Mouse (Mus musculus) CD4-positive naive resting alpha-beta T cell, adult 57 days (primary cell): Measurements from ENCODE around the gene 4933415A04Rik. TPM values are rescaled to one million over a fixed set of nuclear protein-coding genes. Genes with fewer than 3 reads are reported as not detected.

Source experiments
- total RNA-seq: library from RNA; stranded (reverse); gene quantifications from one replicate; pipeline ENCODE4 v1.2.4, GENCODE M21; 2023

The 4933415A04Rik gene
- total RNA-seq: 0.38 TPM

GRCm38 (mm10) chr11:43586324-43587090 lies at the start of gene 4933415A04Rik:
Gene 4933415A04Rik, plus strand, starts transcription at chr11:43587040.

GRCm38 (mm10) chr11:43601440-43601839 lies 14.6 kb downstream of the 4933415A04Rik start, which contains the start of gene Fabp6:
Gene Fabp6, minus strand, starts transcription at chr11:43601540.

Other genes starting within 250 kb of the 4933415A04Rik start
- 60.2 TPM for gene Pttg1, start 160.8 kb upstream of the 4933415A04Rik start, total RNA-seq
- gene Slu7, start 153.3 kb upstream of the 4933415A04Rik start, total RNA-seq: 94.3 TPM
- gene C1qtnf2, start 112.8 kb upstream of the 4933415A04Rik start, total RNA-seq: not detected
- 1.5 TPM for gene Ccnjl, start 58.3 kb upstream of the 4933415A04Rik start, total RNA-seq
- not detected for gene Fabp6, start 14.5 kb downstream of the 4933415A04Rik start, total RNA-seq
- gene Pwwp2a, start 95.0 kb downstream of the 4933415A04Rik start, total RNA-seq: 80.4 TPM
- gene Ttc1, start 161.0 kb downstream of the 4933415A04Rik start, total RNA-seq: 45.5 TPM